Mouse (Mus musculus): Measurements from ENCODE around the gene 2010300C02Rik. TPM values are rescaled to one million over a fixed set of nuclear protein-coding genes. Genes with fewer than 3 reads are reported as not detected.
"Not testable (repeated sequence)": the region's sequence is repeated elsewhere in the genome, so short reads cannot be mapped to it uniquely, and the experiment has no call there.

2010300C02Rik gene
- polyA plus RNA-seq, 1 experiment = 10.7 TPM

GRCm38 (mm10) chr1:37616569-37616968 lies 103.3 kb downstream of the 2010300C02Rik start:
- H3K4me1 ChIP-seq = peaks cover 12% of the 10 kb centered on the region; the same call in 1 of the 2 replicates
- H3K27me3 ChIP-seq (replicated peaks) = peaks cover 33% of the 10 kb centered on the region
- no peaks in the 10 kb centered on the region for H3K36me3 ChIP-seq (replicated peaks; ENCODE audit: low read length)
- TF ChIP-seq GATA1 (IDR thresholded peaks at IDR 0.05; ENCODE audit: borderline replicate concordance, low read length) = no peak
- no peak for TF ChIP-seq FLI1 (IDR thresholded peaks at IDR 0.05; ENCODE audit: low read length)
- H3K9me3 ChIP-seq = no peaks in the 10 kb centered on the region
- no peak overlapping the region for H3K4me3 ChIP-seq (replicated peaks)

- H3K36me3 ChIP-seq (replicated peaks; ENCODE audit: low read length) = no peaks in the 10 kb centered on the region
- H3K27me3 ChIP-seq (replicated peaks) = peaks cover 34% of the 10 kb centered on the region
- no peaks in the 10 kb centered on the region for H3K9me3 ChIP-seq
- TF ChIP-seq GATA1 (IDR thresholded peaks at IDR 0.05; ENCODE audit: borderline replicate concordance, low read length) (no peak), FLI1 (IDR thresholded peaks at IDR 0.05; ENCODE audit: low read length) (no peak)
- H3K4me3 ChIP-seq (replicated peaks) = no peak overlapping the region
- H3K4me1 ChIP-seq = peaks cover 12% of the 10 kb centered on the region; the same call in 1 of the 2 replicates
Measured at GRCm38 (mm10) chr1:37615290-37616040, 104.4 kb downstream of the 2010300C02Rik start.

GRCm38 (mm10) chr1:37614836-37615235 lies 105.0 kb downstream of the 2010300C02Rik start:
- no peaks in the 10 kb centered on the region for H3K9me3 ChIP-seq
- H3K27me3 ChIP-seq (replicated peaks) = peaks cover 37% of the 10 kb centered on the region
- H3K36me3 ChIP-seq (replicated peaks; ENCODE audit: low read length) = no peaks in the 10 kb centered on the region
- no peak overlapping the region for H3K4me3 ChIP-seq (replicated peaks)
- TF ChIP-seq FLI1 (IDR thresholded peaks at IDR 0.05; ENCODE audit: low read length) (no peak), GATA1 (IDR thresholded peaks at IDR 0.05; ENCODE audit: borderline replicate concordance, low read length) (no peak)
- peaks cover 12% of the 10 kb centered on the region; the same call in 1 of the 2 replicates for H3K4me1 ChIP-seq

- no peaks in the 10 kb centered on the region for H3K9me3 ChIP-seq
- H3K27me3 ChIP-seq (replicated peaks) = peaks cover 33% of the 10 kb centered on the region
- peaks cover 8% of the 10 kb centered on the region; the same call in 1 of the 2 replicates for H3K4me1 ChIP-seq
- no peaks in the 10 kb centered on the region for H3K36me3 ChIP-seq (replicated peaks; ENCODE audit: low read length)
- H3K4me3 ChIP-seq (replicated peaks) = no peak overlapping the region
- TF ChIP-seq FLI1 (IDR thresholded peaks at IDR 0.05; ENCODE audit: low read length) (no peak), GATA1 (IDR thresholded peaks at IDR 0.05; ENCODE audit: borderline replicate concordance, low read length) (no peak)
Measured at GRCm38 (mm10) chr1:37614130-37614529, 105.8 kb downstream of the 2010300C02Rik start.

GRCm38 (mm10) chr1:37611032-37611431 lies 108.9 kb downstream of the 2010300C02Rik start:
- Histone ChIP-seq H3K4me1 (no peaks in the 10 kb centered on the region; the same call in 1 of the 2 replicates), H3K9me3 (no peaks in the 10 kb centered on the region), H3K27me3 (replicated peaks) (peaks cover 23% of the 10 kb centered on the region), H3K4me3 (replicated peaks) (no peak overlapping the region), H3K36me3 (replicated peaks; ENCODE audit: low read length) (no peaks in the 10 kb centered on the region)
- no peak for TF ChIP-seq FLI1 (IDR thresholded peaks at IDR 0.05; ENCODE audit: low read length)
- no peak for TF ChIP-seq GATA1 (IDR thresholded peaks at IDR 0.05; ENCODE audit: borderline replicate concordance, low read length)

GRCm38 (mm10) chr1:37610242-37610641 lies 109.6 kb downstream of the 2010300C02Rik start:
- Histone ChIP-seq H3K36me3 (replicated peaks; ENCODE audit: low read length) (no peaks in the 10 kb centered on the region), H3K27me3 (replicated peaks) (peaks cover 20% of the 10 kb centered on the region), H3K4me1 (no peaks in the 10 kb centered on the region), H3K4me3 (replicated peaks) (no peak overlapping the region), H3K9me3 (no peaks in the 10 kb centered on the region)
- TF ChIP-seq GATA1 (IDR thresholded peaks at IDR 0.05; ENCODE audit: borderline replicate concordance, low read length) (no peak), FLI1 (IDR thresholded peaks at IDR 0.05; ENCODE audit: low read length) (no peak)

- H3K27me3 ChIP-seq (replicated peaks) = peaks cover 16% of the 10 kb centered on the region
Measured at GRCm38 (mm10) chr1:37605694-37606093, 114.2 kb downstream of the 2010300C02Rik start.

GRCm38 (mm10) chr1:37603206-37603605 lies 116.7 kb downstream of the 2010300C02Rik start:
- TF ChIP-seq FLI1 (IDR thresholded peaks at IDR 0.05; ENCODE audit: low read length) (no peak), GATA1 (IDR thresholded peaks at IDR 0.05; ENCODE audit: borderline replicate concordance, low read length) (no peak)
- Histone ChIP-seq H3K4me1 (peaks cover 5% of the 10 kb centered on the region), H3K36me3 (replicated peaks; ENCODE audit: low read length) (no peaks in the 10 kb centered on the region), H3K27me3 (replicated peaks) (peaks cover 21% of the 10 kb centered on the region), H3K9me3 (no peaks in the 10 kb centered on the region), H3K4me3 (replicated peaks) (no peak overlapping the region)

More at GRCm38 (mm10) chr1:37605694-37606093, 114.2 kb downstream of the 2010300C02Rik start:
- H3K4me1 ChIP-seq; H3K4me3 ChIP-seq (replicated peaks); H3K36me3 ChIP-seq (replicated peaks; ENCODE audit: low read length); H3K9me3 ChIP-seq: not testable (repeated sequence)

- H3K4me3 ChIP-seq (replicated peaks) = no peak overlapping the region
- H3K36me3 ChIP-seq (replicated peaks; ENCODE audit: low read length) = no peaks in the 10 kb centered on the region
- peaks cover 5% of the 10 kb centered on the region for H3K4me1 ChIP-seq
- H3K9me3 ChIP-seq = no peaks in the 10 kb centered on the region
- H3K27me3 ChIP-seq (replicated peaks) = peaks cover 21% of the 10 kb centered on the region
- TF ChIP-seq GATA1 (IDR thresholded peaks at IDR 0.05; ENCODE audit: borderline replicate concordance, low read length) (no peak), FLI1 (IDR thresholded peaks at IDR 0.05; ENCODE audit: low read length) (no peak)
Measured at GRCm38 (mm10) chr1:37602268-37602667, 117.6 kb downstream of the 2010300C02Rik start.

- Histone ChIP-seq H3K27me3 (replicated peaks) (peaks cover 21% of the 10 kb centered on the region), H3K36me3 (replicated peaks; ENCODE audit: low read length) (no peaks in the 10 kb centered on the region), H3K4me3 (replicated peaks) (no peak overlapping the region), H3K4me1 (peaks cover 5% of the 10 kb centered on the region), H3K9me3 (no peaks in the 10 kb centered on the region)
- TF ChIP-seq GATA1 (IDR thresholded peaks at IDR 0.05; ENCODE audit: borderline replicate concordance, low read length) (no peak), FLI1 (IDR thresholded peaks at IDR 0.05; ENCODE audit: low read length) (no peak)
Measured at GRCm38 (mm10) chr1:37601461-37601860, 118.4 kb downstream of the 2010300C02Rik start.
